Mouse (Mus musculus) myocyte (in vitro differentiated cells): ENCODE measurements around the gene Atxn2.
A peak's percentile ranks its signal among the peaks of the same experiment; 100 is the strongest.

ENCODE experiments used
- CEBPB ChIP-seq: IDR thresholded peaks from 2 replicates; pipeline ENCODE4 v1.6.1; 2011; ENCODE audit warnings: mild to moderate bottlenecking, moderate library complexity; ENCODE audit not compliant: poor library complexity, insufficient read depth, severe bottlenecking
- MYOD1 ChIP-seq, 3 experiments: IDR thresholded peaks; one replicate each; pipeline ENCODE4 v1.6.1; 2011; ENCODE audit warnings: control low read depth in 2 of 3, low read depth in 2 of 3, mild to moderate bottlenecking in 2 of 3, moderate library complexity in 1 of 3; ENCODE audit not compliant: insufficient read length in 2 of 3, control insufficient read depth in 1 of 3
- POLR2AphosphoS2 ChIP-seq: IDR thresholded peaks from one replicate; pipeline ENCODE4 v1.6.1; 2011; ENCODE audit warnings: low read depth, control low read depth; ENCODE audit not compliant: insufficient read length
- REST ChIP-seq: IDR thresholded peaks from one replicate; pipeline ENCODE4 v1.6.1; 2011; ENCODE audit warnings: mild to moderate bottlenecking, control low read depth, moderate library complexity; ENCODE audit not compliant: insufficient read depth, insufficient read length
- TCF12 ChIP-seq: IDR thresholded peaks from one replicate; pipeline ENCODE4 v1.6.1; 2011; ENCODE audit warnings: mild to moderate bottlenecking, control low read depth; ENCODE audit not compliant: poor library complexity, insufficient read depth, severe bottlenecking
- USF1 ChIP-seq: IDR thresholded peaks from one replicate; pipeline ENCODE4 v1.6.1; 2011; ENCODE audit warnings: low read depth, mild to moderate bottlenecking, control low read depth, moderate library complexity

- TF ChIP-seq REST (no peak), POLR2AphosphoS2 (peak; percentile 54), USF1 (no peak), CEBPB (no peak), MYOD1 (IDR thresholded peaks at IDR 0.05; ENCODE audit: control insufficient read depth in 1 of 3, insufficient read length in 2 of 3, low read depth in 2 of 3) (no peak), TCF12 (no peak)
These were observed 110.0 kb downstream of the Atxn2 start for GRCm38 (mm10) chr5:121821116-121821515.
